Mouse (Mus musculus) stomach, postnatal 0 days (tissue): ENCODE measurements around the gene Txnrd1.

Source experiments
- CTCF ChIP-seq: IDR thresholded peaks from 2 replicates; pipeline ENCODE4 v1.5.1; 2016; ENCODE audit warnings: antibody characterized with exemption, low read depth, mild to moderate bottlenecking, moderate library complexity
- EP300 ChIP-seq: optimal IDR thresholded peaks from 2 replicates; pipeline ENCODE3; 2016; ENCODE audit warnings: antibody characterized with exemption

- TF ChIP-seq CTCF = no peak
- no peak for TF ChIP-seq EP300
Observed at GRCm38 (mm10) chr10:82824541-82824940, 9.2 kb upstream of the Txnrd1 start.
